Mouse (Mus musculus) heart, adult 2 months (tissue): ENCODE results near the gene Acbd7.

ENCODE experiments used
- CTCF ChIP-seq: fragments of 200-600 bp; IDR thresholded peaks from 2 replicates; pipeline ENCODE4 v1.8.1; 2022; ENCODE audit warnings: antibody characterized with exemption, mild to moderate bottlenecking, moderate library complexity
- EP300 ChIP-seq: fragments of 200-500 bp; IDR thresholded peaks from 2 replicates; pipeline ENCODE4 v1.6.1; 2011; ENCODE audit warnings: low read depth, low read length, control low read depth; ENCODE audit not compliant: insufficient read depth
- POLR2A ChIP-seq: fragments of 200-500 bp; IDR thresholded peaks from 2 replicates; pipeline ENCODE4 v1.6.1; 2011; ENCODE audit warnings: mild to moderate bottlenecking, low read depth, low read length, control low read depth; ENCODE audit not compliant: insufficient read depth

- no peak for TF ChIP-seq POLR2A
- TF ChIP-seq CTCF, result peak; percentile 80
- no peak for TF ChIP-seq EP300
These were observed 13.0 kb downstream of the Acbd7 start for GRCm38 (mm10) chr2:3348919-3349318.
